Mouse (Mus musculus) CD4-positive, CD25-positive, alpha-beta regulatory T cell, adult 4 months (primary cell): ENCODE data around the gene Ubap2. TPM values are rescaled to one million over a fixed set of nuclear protein-coding genes. Genes with fewer than 3 reads are reported as not detected.

ENCODE experiments used
- ATAC-seq: one replicate; pipeline ENCODE4 v1.8.0; 2017
- polyA plus RNA-seq, 2 experiments: library from polyadenylated mRNA; unstranded; fragments of 100-300 nt; shearing (Covaris generic); gene quantifications; one replicate each; pipeline ENCODE4 v1.2.1; 2017

The Ubap2 gene
- polyA plus RNA-seq, 2 experiments from 2014 or later: 16.0 to 19.6 TPM

DNA sequence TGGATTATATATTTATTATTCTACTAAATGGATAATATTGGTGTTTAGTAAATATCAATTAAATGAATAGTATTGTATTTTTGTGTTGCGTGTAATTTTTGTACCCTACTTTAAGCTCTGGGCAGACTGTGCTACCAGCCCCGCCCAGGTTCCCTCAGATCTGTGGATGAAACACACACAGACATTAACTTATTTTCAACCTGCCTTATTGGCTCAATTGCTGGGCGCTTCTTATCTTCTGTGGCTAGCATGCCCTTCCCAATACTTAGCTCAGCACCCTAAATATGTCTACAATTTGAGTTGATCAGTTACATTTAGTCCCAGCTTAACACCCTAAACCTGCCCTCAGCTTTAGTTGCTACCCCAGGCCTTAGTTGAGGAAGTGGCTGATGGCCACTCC, 113.7 kb downstream of the Ubap2 start:
- ATAC-seq: no peak

DNA sequence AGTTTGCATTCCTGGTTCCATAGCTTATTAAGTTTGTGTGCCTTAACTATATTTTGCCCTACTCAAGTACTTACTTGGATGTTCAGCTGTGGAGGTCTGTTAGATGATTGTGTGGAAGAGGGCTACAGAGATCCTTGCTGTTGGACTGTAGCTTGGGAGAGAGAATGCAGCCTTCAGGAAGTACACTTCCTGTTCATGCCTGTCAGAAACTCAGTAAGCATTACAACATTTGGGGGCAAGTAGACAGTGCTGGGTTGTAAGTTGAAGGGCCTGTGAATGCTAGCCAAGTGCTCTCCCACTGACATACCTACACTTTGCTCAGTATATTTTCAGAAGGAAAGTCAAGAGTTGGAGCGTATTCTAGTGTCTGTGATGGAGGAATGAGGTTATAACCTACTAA, 116.7 kb downstream of the Ubap2 start:
- ATAC-seq: no peak

DNA sequence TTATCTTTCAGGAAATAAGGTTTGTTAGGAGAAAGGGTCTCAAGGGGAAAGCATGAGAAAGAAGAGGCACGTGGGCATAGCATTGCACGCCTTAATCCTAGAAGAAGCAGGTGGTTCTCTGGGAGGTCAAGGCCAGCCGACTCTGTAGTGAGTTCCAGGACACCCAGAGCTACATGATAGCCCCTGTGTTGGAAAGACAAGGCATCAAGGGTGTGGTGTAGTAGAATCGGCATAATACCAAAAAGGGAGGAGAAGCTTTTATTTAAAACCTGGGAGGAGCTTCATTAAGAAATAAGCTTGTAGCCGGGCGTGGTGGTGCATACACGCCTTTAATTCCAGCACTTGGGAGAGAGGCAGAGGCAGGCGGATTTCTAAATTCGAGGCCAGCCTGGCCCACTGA, 118.0 kb downstream of the Ubap2 start:
- no peak for ATAC-seq

DNA sequence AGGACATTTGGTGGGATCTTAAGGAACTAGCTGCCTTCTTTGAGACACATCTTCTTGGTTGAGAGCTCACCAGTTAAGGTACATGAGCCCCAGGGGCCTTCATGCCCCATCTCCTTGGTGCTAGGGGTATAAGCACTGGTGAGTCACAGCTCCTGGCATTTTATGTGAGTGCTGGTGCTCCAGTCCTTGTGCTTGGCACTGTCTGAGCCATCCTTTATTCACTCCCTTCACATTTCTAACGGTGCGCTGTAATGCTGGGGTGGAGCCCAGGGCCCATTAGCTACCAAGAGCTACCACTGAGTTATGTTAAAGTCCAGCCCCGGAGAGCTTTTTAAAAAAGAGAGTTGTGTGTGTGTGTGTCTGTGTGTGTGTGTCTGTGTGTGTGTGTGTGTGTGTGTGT, 121.8 kb downstream of the Ubap2 start:
- no peak for ATAC-seq

DNA sequence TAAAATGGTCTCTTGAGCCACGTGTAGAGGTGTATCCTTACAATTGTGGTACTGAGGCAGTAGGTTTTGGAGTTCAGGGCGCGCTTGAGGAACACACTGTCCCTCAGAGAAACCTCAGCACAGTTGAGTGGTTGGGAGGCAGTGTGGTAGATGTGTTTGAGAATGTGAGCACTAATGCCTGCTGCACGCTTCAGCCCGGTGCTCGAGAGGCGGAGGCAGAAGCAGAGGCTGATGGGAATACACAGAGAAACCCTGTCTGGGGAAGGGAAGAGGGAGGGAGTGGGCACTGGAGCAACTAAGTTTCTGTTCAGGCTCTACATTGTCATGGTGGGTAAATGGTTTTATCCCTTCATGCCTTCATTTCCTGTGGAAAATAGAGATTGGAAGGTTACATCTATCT, 123.8 kb downstream of the Ubap2 start:
- no peak for ATAC-seq

DNA sequence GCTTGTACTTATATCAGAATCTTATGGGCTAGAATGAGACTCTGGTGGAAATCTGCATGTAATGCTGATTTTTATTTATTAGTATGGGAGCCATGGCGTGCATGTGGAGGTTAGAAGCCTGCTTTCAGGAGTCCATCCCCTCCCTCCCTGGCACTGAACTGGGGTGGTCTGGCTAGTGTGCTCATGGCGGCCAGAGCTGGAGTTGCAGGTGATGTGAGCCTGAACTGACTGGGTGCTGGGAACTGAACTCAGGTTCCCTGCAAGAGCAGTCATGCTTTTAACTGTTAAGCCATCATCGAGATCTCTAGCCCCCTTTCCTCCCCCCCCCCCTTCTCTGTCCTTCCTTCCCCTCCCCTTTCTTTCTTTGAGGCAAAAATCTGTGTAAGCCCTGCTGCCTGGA, 125.1 kb downstream of the Ubap2 start:
- no peak for ATAC-seq

Other genes with a start within 250 kb of the Ubap2 start
- not detected for gene Aqp7, start 227.0 kb downstream of the Ubap2 start, polyA plus RNA-seq
- gene Aqp3, start 177.0 kb downstream of the Ubap2 start, polyA plus RNA-seq: 10 to 100 TPM in 1 of 2 experiments, 1 to 10 TPM in 1; 8.3 to 13.9 TPM
- gene Nol6, start 150.7 kb downstream of the Ubap2 start, polyA plus RNA-seq: 10 to 100 TPM; 14.6 to 29.2 TPM
- gene Ube2r2, start 139.4 kb downstream of the Ubap2 start, polyA plus RNA-seq: 10 to 100 TPM; 29.8 to 33.1 TPM
- gene Dcaf12, start 39.7 kb upstream of the Ubap2 start, polyA plus RNA-seq: 10 to 100 TPM; 27.5 to 30.8 TPM
- gene Ubap1, start 73.9 kb upstream of the Ubap2 start, polyA plus RNA-seq: 10 to 100 TPM; 36.3 to 40.4 TPM
- gene Kif24, start 189.7 kb upstream of the Ubap2 start, polyA plus RNA-seq: 1 to 10 TPM; 1.6 to 1.7 TPM
- gene Nudt2, start 190.0 kb upstream of the Ubap2 start, polyA plus RNA-seq: 10 to 100 TPM; 16.7 to 21.5 TPM
- gene AI464131, start 227.9 kb upstream of the Ubap2 start, polyA plus RNA-seq: not detected
- not detected for gene 1110017D15Rik, start 242.2 kb upstream of the Ubap2 start, polyA plus RNA-seq